Mouse (Mus musculus): ENCODE data around the gene Efcab2.

DNA sequence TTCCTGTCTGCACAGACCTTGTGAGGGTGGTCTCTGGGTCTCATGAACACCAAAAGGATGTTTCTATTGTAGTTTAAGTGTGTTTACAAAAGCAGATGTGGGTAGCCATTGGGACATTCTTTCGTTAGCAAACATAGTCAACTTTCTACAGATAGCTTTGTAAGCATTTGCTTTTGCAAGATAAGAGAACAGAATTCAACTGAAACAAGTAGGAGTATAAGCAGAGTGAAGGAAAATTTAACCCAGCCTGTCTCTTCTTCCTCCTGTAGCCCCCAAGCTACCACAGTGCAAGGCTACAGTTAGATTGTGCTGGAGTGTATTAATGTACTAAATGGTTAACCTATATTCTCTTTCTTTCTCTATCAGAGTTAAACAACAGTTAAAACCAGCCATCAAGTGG lies 49.2 kb downstream of the Efcab2 start:
- TF ChIP-seq CTCF (IDR thresholded peaks at IDR 0.05; ENCODE audit: extremely low read depth, insufficient read depth, insufficient read length, insufficient replicate concordance), result no peak
- TF ChIP-seq POLR2A (IDR thresholded peaks at IDR 0.05; ENCODE audit: low read depth, low read length), result no peak
